Comparison of ENCODE assay signal across 10 mouse cellular contexts in the genomic region with DNA sequence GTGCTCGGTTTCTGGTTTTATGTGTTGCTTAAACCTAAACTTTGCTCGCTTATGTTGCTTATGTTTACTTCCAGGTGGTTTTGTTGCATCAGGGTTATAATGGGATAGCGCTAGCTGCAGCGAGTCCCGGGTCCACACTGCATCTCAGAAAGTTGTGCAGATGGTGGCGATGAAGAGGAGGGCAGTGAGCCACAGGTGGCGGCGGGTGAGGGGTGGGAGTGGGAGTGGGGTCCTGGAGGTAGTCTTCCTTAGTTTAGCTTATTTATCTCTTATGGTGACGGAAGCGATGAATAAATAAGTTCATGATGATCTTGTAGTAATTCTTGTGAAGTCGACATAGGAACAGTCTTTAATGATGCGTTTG. TPM values are rescaled to one million over a fixed set of nuclear protein-coding genes. Genes with fewer than 3 reads are reported as not detected.
A peak's percentile ranks its signal among the peaks of the same experiment; 100 is the strongest.
DNase-seq lines count a peak whose midpoint lies in the region; ATAC-seq and TF ChIP-seq lines count a peak whose summit lies in the region.
"Had no signal": no experiment of that assay in that cellular context is flagged by ENCODE, and none has a peak within 500 bp of the region (broad histone marks: within the 10 kb centered on the region; RNA-seq: fewer than 3 reads in every experiment).

No protein-coding gene starts in this region.

- H3K79me2 ChIP-seq in MEL (ENCODE audit: control insufficient read depth, insufficient read depth, low read length, poor library complexity): peaks cover 41% of the 10 kb centered on the region

- H3K27me3 ChIP-seq in kidney, adult 2 months (replicated peaks; ENCODE audit: control insufficient read depth, insufficient read depth, low read length): no peaks in the 10 kb centered on the region
- no peaks in the 10 kb centered on the region for H3K27me3 ChIP-seq in MEL (ENCODE audit: control insufficient read depth in 1 of 2, insufficient read depth in 2 of 2, low read length in 2 of 2)
- no peaks in the 10 kb centered on the region for H3K27me3 ChIP-seq in hindbrain, embryonic 12.5 days
- H3K27me3 ChIP-seq in midbrain, embryonic 10.5 days (ENCODE audit: low read depth, poor library complexity, severe bottlenecking): no peaks in the 10 kb centered on the region
- H3K27me3 ChIP-seq: Patski had no signal

- no peak for TF ChIP-seq EP300 in MEL (IDR thresholded peaks at IDR 0.05; ENCODE audit: low read depth in 1 of 2, low read length in 2 of 2)

- no peak for DNase-seq in kidney, adult 2 months
- DNase-seq in kidney, adult 8-10 months: no peak
- peak; percentile 37 for DNase-seq in MEL (ENCODE audit: low read depth, low spot score)
- DNase-seq in midbrain, embryonic 10.5 days (ENCODE audit: low spot score): no peak
- no peak for DNase-seq in right cerebral cortex, postnatal 25 days
- DNase-seq in layer of hippocampus, postnatal 10 days (ENCODE audit: low spot score in 2 of 2): no peak
- DNase-seq in right cerebral cortex, adult 2 months (ENCODE audit: low spot score in 2 of 2): no peak
- DNase-seq: gastrocnemius, postnatal 10 days had no signal

- peak overlapping the region; percentile 4; the same call in 1 of the 2 replicates for H3K27ac ChIP-seq in kidney, adult 2 months (ENCODE audit: insufficient read depth, low read depth, low read length)
- H3K27ac ChIP-seq in MEL (ENCODE audit: control insufficient read depth, low read depth, low read length): peak overlapping the region; percentile 8; the same call in 1 of the 2 replicates
- H3K27ac ChIP-seq in hindbrain, embryonic 12.5 days: no peak overlapping the region
- peak overlapping the region; percentile 87 for H3K27ac ChIP-seq in midbrain, embryonic 10.5 days (replicated peaks)

- H3K9me3 ChIP-seq in MEL (replicated peaks; ENCODE audit: insufficient read depth, low read length): no peaks in the 10 kb centered on the region
- no peaks in the 10 kb centered on the region for H3K9me3 ChIP-seq in hindbrain, embryonic 12.5 days (replicated peaks)
- no peaks in the 10 kb centered on the region for H3K9me3 ChIP-seq in midbrain, embryonic 10.5 days (replicated peaks)

- H3K36me3 ChIP-seq in kidney, adult 2 months (ENCODE audit: control insufficient read depth, insufficient read depth, low read length): no peaks in the 10 kb centered on the region
- peaks cover 0 to 18% of the 10 kb centered on the region in 2 experiments; a peak in 2 of 4 replicates for H3K36me3 ChIP-seq in MEL (ENCODE audit: control insufficient read depth in 1 of 2, insufficient read depth in 2 of 2, low read length in 2 of 2)
- H3K36me3 ChIP-seq in hindbrain, embryonic 12.5 days: no peaks in the 10 kb centered on the region
- H3K36me3 ChIP-seq in midbrain, embryonic 10.5 days: no peaks in the 10 kb centered on the region

- no peak for TF ChIP-seq RAD21 in MEL (IDR thresholded peaks at IDR 0.05; ENCODE audit: low read depth, low read length)

- no peak for TF ChIP-seq CTCF in kidney, adult 2 months (conservative IDR thresholded peaks at IDR 0.05; ENCODE audit: insufficient read depth, insufficient read length, low read depth, low read length)
- no peak for TF ChIP-seq CTCF in MEL (IDR thresholded peaks at IDR 0.05 in 2 of 3, conservative IDR thresholded peaks at IDR 0.05 in 1 of 3; ENCODE audit: control insufficient read depth in 1 of 3, insufficient read depth in 1 of 3, low read depth in 2 of 3, low read length in 3 of 3, poor library complexity in 1 of 3, severe bottlenecking in 1 of 3)

- peak overlapping the region; percentile 82 for H3K9ac ChIP-seq in MEL (ENCODE audit: control insufficient read depth, low read depth, low read length, poor library complexity, severe bottlenecking)
- peak overlapping the region; percentile 83 for H3K9ac ChIP-seq in hindbrain, embryonic 12.5 days

- peaks cover 10% of the 10 kb centered on the region; the same call in 1 of the 2 replicates for H3K4me1 ChIP-seq in kidney, adult 2 months (ENCODE audit: control insufficient read depth, insufficient read depth, low read length)
- peaks cover 12 to 17% of the 10 kb centered on the region in 2 experiments for H3K4me1 ChIP-seq in MEL (ENCODE audit: control insufficient read depth in 1 of 2, insufficient read depth in 2 of 2, low read length in 2 of 2)
- peaks cover 11% of the 10 kb centered on the region for H3K4me1 ChIP-seq in hindbrain, embryonic 12.5 days
- H3K4me1 ChIP-seq in midbrain, embryonic 10.5 days: peaks cover 29% of the 10 kb centered on the region

- TF ChIP-seq POLR2A in kidney, adult 2 months (IDR thresholded peaks at IDR 0.05; ENCODE audit: low read depth, low read length): no peak
- TF ChIP-seq POLR2A in MEL (IDR thresholded peaks at IDR 0.05; ENCODE audit: control insufficient read depth in 1 of 2, insufficient read depth in 1 of 2, low read depth in 1 of 2, low read length in 2 of 2, poor library complexity in 1 of 2): no peak

- 7% methylated on average over 12 of the region's 12 CpGs for WGBS in kidney, adult 2 months
- 13% methylated on average over 12 of the region's 12 CpGs for WGBS in hindbrain, embryonic 12.5 days
- WGBS in midbrain, embryonic 10.5 days: 12% methylated on average over 12 of the region's 12 CpGs

- H3K4me3 ChIP-seq in kidney, adult 2 months (ENCODE audit: insufficient read depth, low read depth, low read length): peak overlapping the region; percentile 88
- peak overlapping the region; percentile 88 to 95 for H3K4me3 ChIP-seq in MEL (ENCODE audit: control insufficient read depth in 1 of 2, insufficient read depth in 1 of 2, low read depth in 2 of 2, low read length in 2 of 2)
- peak overlapping the region; percentile 93 for H3K4me3 ChIP-seq in hindbrain, embryonic 12.5 days
- H3K4me3 ChIP-seq in midbrain, embryonic 10.5 days: peak overlapping the region; percentile 94

- ATAC-seq in hindbrain, embryonic 12.5 days (ENCODE audit: low FRiP score): peak; percentile 10; the same call in 1 of the 2 replicates

- peak overlapping the region; percentile 90 for H3K4me2 ChIP-seq in hindbrain, embryonic 12.5 days (replicated peaks)

TF ChIP-seq in MEL, 35 proteins besides CTCF, POLR2A, EP300 and RAD21:
- TF ChIP-seq JUND (IDR thresholded peaks at IDR 0.05; ENCODE audit: low read depth, low read length): no peak
- no peak for TF ChIP-seq SMC3 (IDR thresholded peaks at IDR 0.05; ENCODE audit: low read depth, low read length)
- no peak for TF ChIP-seq MXI1 (IDR thresholded peaks at IDR 0.05; ENCODE audit: low read depth, low read length)

RNA-seq across cellular contexts. Expression of a gene that starts 0.8 kb away (rescaled TPM):
- polyA plus RNA-seq in kidney, adult 2 months (2012; rRNA removed): 44.8 and 45.5 TPM in 2 replicates
- total RNA-seq in MEL (2012; rRNA removed): 59.0 and 59.4 TPM in 2 replicates
- polyA plus RNA-seq in MEL (2012; ENCODE audit: insufficient read depth in 1 of 2, insufficient read length in 2 of 2, low read depth in 1 of 2, low replicate concordance in 2 of 2, missing spikeins in 1 of 2): 10 to 100 TPM in 1 of 2 experiments, not detected in 1; 88.8 TPM
- polyA plus RNA-seq in hindbrain, embryonic 12.5 days (2016; fragmentation: Nextera tagmentation; extraction: Ambion mirVana): 38.3 and 47.3 TPM in 2 replicates
- polyA plus RNA-seq in midbrain, embryonic 10.5 days (2016; fragmentation: Nextera tagmentation; extraction: Ambion mirVana): 38.7 and 40.3 TPM in 2 replicates
- total RNA-seq in layer of hippocampus, postnatal 10 days (2021): 100 to 1,000 TPM in 1 of 2 experiments, 10 to 100 TPM in 1; 89.2 to 104 TPM

RNA-seq across cellular contexts. Expression of a gene that starts 28.9 kb away (rescaled TPM):
- 8.6 and 10.7 TPM in 2 replicates for polyA plus RNA-seq in kidney, adult 2 months (2012; rRNA removed)
- 32.6 and 34.6 TPM in 2 replicates for total RNA-seq in MEL (2012; rRNA removed)
- 10 to 100 TPM in 1 of 2 experiments, not detected in 1; 29.6 TPM for polyA plus RNA-seq in MEL (2012; ENCODE audit: insufficient read depth in 1 of 2, insufficient read length in 2 of 2, low read depth in 1 of 2, low replicate concordance in 2 of 2, missing spikeins in 1 of 2)
- polyA plus RNA-seq in hindbrain, embryonic 12.5 days (2016; fragmentation: Nextera tagmentation; extraction: Ambion mirVana): 31.5 and 32.2 TPM in 2 replicates
- polyA plus RNA-seq in midbrain, embryonic 10.5 days (2016; fragmentation: Nextera tagmentation; extraction: Ambion mirVana): 45.1 and 45.6 TPM in 2 replicates
- 10 to 100 TPM; 11.9 to 14.1 TPM for total RNA-seq in layer of hippocampus, postnatal 10 days (2021)
